Mouse (Mus musculus) forebrain, postnatal 0 days (tissue): Measurements from ENCODE around the gene Slc4a2. TPM values are rescaled to one million over a fixed set of nuclear protein-coding genes. Genes with fewer than 3 reads are reported as not detected.

ENCODE experiments used
- ATAC-seq: fragments of 200-750 bp; cut with Nextera tagmentation; 2 replicates; pipeline ENCODE4 v1.8.0; 2017; ENCODE audit warnings: mild to moderate bottlenecking, moderate library complexity
- DNase-seq: peaks from one replicate; pipeline ENCODE4 v3.0.0-alpha.2; 2015
- H3K27ac ChIP-seq: fragments of 300-500 bp; sonication (generic); 2 replicates; pipeline ENCODE4 v1.5.1; 2014; ENCODE audit warnings: low read depth, mild to moderate bottlenecking, antibody characterized with exemption, low read length, moderate library complexity, mixed read lengths
- H3K27me3 ChIP-seq: fragments of 300-500 bp; sonication (generic); 2 replicates; pipeline ENCODE4 v1.6.1; 2014; ENCODE audit warnings: mild to moderate bottlenecking, low read length, mixed read lengths; ENCODE audit not compliant: insufficient read depth
- H3K36me3 ChIP-seq: fragments of 300-500 bp; sonication (generic); 2 replicates; pipeline ENCODE4 v1.6.1; 2014; ENCODE audit warnings: mild to moderate bottlenecking, moderate library complexity; ENCODE audit not compliant: insufficient read depth
- H3K4me1 ChIP-seq: fragments of 300-500 bp; sonication (generic); 2 replicates; pipeline ENCODE4 v1.6.1; 2014; ENCODE audit warnings: antibody characterized with exemption; ENCODE audit not compliant: insufficient read depth
- H3K4me2 ChIP-seq: fragments of 300-500 bp; sonication (generic); 2 replicates; pipeline ENCODE4 v1.6.1; 2014; ENCODE audit warnings: low read depth, mild to moderate bottlenecking, moderate library complexity
- H3K4me3 ChIP-seq: fragments of 300-500 bp; sonication (generic); 2 replicates; pipeline ENCODE4 v1.5.1; 2014; ENCODE audit warnings: low read depth, low read length, mixed read lengths
- H3K9ac ChIP-seq: fragments of 300-500 bp; sonication (generic); 2 replicates; pipeline ENCODE4 v1.6.1; 2014; ENCODE audit warnings: mild to moderate bottlenecking
- H3K9me3 ChIP-seq: fragments of 300-500 bp; sonication (generic); 2 replicates; pipeline ENCODE4 v1.6.1; 2016; ENCODE audit warnings: low read length
- CTCF ChIP-seq: sonication (generic); IDR thresholded peaks from 2 replicates; pipeline ENCODE4 v1.5.1; 2016; ENCODE audit warnings: antibody characterized with exemption, control low read depth, low read depth
- WGBS: fragments of 180-500 bp; shearing (Covaris S2); extraction: QIAGEN DNeasy Blood & Tissue Kit; methylation state at CpG from one replicate; pipeline ENCODE4 v1.1.7; 2014; 5-methylcytosine and 5-hydroxymethylcytosine counted together
- polyA plus RNA-seq: library from polyadenylated mRNA; unstranded; fragments of >200 nt; fragmentation: Nextera tagmentation; extraction: Ambion mirVana; gene quantifications from 2 replicates; pipeline ENCODE4 v1.2.1, GENCODE M21; 2015
- total RNA-seq: library from RNA; depleted of rRNA; stranded (reverse); fragments of >200 nt; gene quantifications from 2 replicates; pipeline ENCODE4 v1.2.3, GENCODE M21; 2014

Slc4a2 gene
- total and polyA plus RNA-seq, 2 experiments from 2014 or later: 13.9 to 21.4 TPM

DNA sequence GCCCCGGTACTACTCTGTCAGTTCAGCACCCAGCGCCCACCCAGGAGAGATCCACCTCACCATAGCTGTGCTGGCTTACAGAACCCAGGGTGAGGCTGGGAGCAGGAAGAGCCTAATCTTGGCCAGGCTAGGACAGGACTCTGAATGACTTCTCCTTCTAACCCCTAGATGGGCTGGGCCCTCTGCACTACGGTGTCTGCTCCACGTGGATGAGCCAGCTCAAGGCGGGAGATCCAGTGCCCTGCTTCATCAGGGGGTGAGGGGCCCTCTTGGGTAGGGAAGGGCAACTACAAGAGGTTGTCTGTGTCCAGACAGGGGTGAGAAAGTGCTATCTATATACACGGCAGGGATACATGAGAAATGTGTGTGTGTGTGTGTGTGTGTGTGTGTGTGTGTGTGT is 42.2 kb upstream of the Slc4a2 start:
- Histone ChIP-seq H3K4me1 (peaks cover 18% of the 10 kb centered on the region), H3K9ac (no peak overlapping the region), H3K27ac (no peak overlapping the region), H3K4me3 (no peak overlapping the region), H3K27me3 (no peaks in the 10 kb centered on the region), H3K36me3 (no peaks in the 10 kb centered on the region), H3K4me2 (no peak overlapping the region), H3K9me3 (no peaks in the 10 kb centered on the region)
- ATAC-seq (no peak), DNase-seq (no peak)
- WGBS: 76% methylated on average over 6 of the region's 6 CpGs
- no peak for TF ChIP-seq CTCF

GRCm38 (mm10) chr5:24381988-24382387 is 41.6 kb upstream of the Slc4a2 start:
- Histone ChIP-seq H3K27ac (no peak overlapping the region), H3K4me3 (no peak overlapping the region), H3K27me3 (no peaks in the 10 kb centered on the region), H3K4me2 (no peak overlapping the region), H3K36me3 (no peaks in the 10 kb centered on the region), H3K9ac (no peak overlapping the region), H3K9me3 (no peaks in the 10 kb centered on the region), H3K4me1 (peaks cover 18% of the 10 kb centered on the region)
- ATAC-seq: no peak
- WGBS: 36% methylated on average over 2 of the region's 2 CpGs
- TF ChIP-seq CTCF: no peak
- DNase-seq: no peak

DNA sequence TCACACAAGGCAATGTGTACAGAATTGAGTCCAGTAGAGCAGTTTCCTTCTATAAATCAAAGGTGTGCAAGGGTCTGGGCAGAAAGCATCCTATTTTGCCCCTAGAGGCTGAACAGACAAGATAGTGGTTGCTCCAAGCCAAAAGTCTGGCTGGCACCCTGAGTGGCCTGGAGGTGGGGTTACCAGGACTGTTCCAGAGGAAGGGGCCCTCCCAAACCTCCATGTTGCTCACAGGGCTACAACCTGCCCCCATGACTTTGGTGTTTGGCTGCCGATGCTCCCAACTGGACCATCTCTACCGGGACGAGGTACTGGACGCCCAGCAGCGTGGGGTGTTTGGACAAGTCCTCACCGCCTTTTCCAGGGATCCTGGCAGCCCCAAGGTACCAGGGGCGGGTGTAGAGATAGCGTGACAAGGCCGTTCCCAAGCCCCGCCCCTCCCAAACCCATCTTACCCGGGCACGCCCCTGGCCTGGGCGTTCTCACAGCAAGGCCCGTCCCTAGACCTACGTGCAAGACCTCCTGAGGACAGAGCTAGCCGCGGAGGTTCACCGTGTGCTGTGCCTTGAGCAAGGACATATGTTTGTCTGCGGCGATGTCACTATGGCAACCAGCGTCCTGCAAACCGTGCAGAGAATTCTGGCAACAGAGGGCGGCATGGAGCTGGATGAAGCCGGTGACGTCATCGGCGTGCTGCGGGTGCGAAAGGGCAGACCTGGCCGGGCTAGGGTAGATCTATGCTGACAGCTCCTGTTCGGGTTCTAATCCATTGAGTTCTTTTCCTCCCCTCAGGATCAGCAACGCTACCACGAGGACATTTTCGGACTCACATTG is 40.4 kb upstream of the Slc4a2 start:
- Histone ChIP-seq H3K4me3 (peak overlapping the region; percentile 45), H3K27ac (peak overlapping the region; percentile 76), H3K4me1 (peaks cover 26% of the 10 kb centered on the region), H3K9me3 (no peaks in the 10 kb centered on the region), H3K27me3 (no peaks in the 10 kb centered on the region), H3K36me3 (no peaks in the 10 kb centered on the region), H3K9ac (peak overlapping the region; percentile 67), H3K4me2 (peak overlapping the region; percentile 61)
- peak; percentile 79 for TF ChIP-seq CTCF
- ATAC-seq (peak; percentile 80), DNase-seq (peak; percentile 95)
- under 1% methylated on average over 34 of the region's 34 CpGs for WGBS

DNA sequence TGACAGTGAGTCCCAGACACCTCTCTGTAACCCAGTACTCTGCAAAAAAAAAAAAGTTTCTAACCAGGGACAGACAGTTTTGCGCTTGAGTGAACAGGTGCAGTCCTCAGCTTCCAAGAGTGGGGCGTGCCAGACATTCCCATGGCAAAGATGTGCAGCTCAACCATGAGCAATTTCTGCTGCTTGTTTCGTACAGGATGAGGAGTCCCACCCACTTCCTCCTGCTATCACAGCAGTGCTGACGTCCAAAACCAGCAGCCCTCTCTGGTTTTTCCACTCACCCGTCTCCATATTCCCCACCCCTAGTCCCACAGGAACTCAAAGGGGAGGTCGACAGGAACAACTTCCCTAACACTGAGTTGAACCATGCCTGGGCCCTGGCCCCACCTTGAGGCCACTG is 39.2 kb upstream of the Slc4a2 start:
- H3K4me2 ChIP-seq: peak overlapping the region; percentile 61
- H3K36me3 ChIP-seq: no peaks in the 10 kb centered on the region
- peaks cover 28% of the 10 kb centered on the region for H3K4me1 ChIP-seq
- 0 out of 2 replicates have a peak, but pooled peaks cover 4% of the 10 kb centered on the region for H3K27me3 ChIP-seq
- DNase-seq: peak; percentile 4
- no peak for ATAC-seq
- WGBS: 62% methylated on average over 6 of the region's 6 CpGs
- H3K9me3 ChIP-seq: no peaks in the 10 kb centered on the region
- no peak overlapping the region for H3K9ac ChIP-seq
- no peak for TF ChIP-seq CTCF
- no peak overlapping the region for H3K27ac ChIP-seq
- no peak overlapping the region for H3K4me3 ChIP-seq

- Histone ChIP-seq H3K27ac (no peak overlapping the region), H3K4me1 (peaks cover 28% of the 10 kb centered on the region), H3K9me3 (no peaks in the 10 kb centered on the region), H3K36me3 (no peaks in the 10 kb centered on the region), H3K4me2 (no peak overlapping the region), H3K4me3 (no peak overlapping the region), H3K9ac (no peak overlapping the region), H3K27me3 (0 out of 2 replicates have a peak, but pooled peaks cover 7% of the 10 kb centered on the region)
- WGBS: 92% methylated on average over 5 of the region's 5 CpGs
- ATAC-seq (no peak), DNase-seq (no peak)
- TF ChIP-seq CTCF: no peak
These were observed 38.3 kb upstream of the Slc4a2 start for GRCm38 (mm10) chr5:24385374-24385773.

GRCm38 (mm10) chr5:24385887-24386550 is 37.6 kb upstream of the Slc4a2 start:
- no peak for ATAC-seq
- H3K4me3 ChIP-seq: no peak overlapping the region
- H3K27me3 ChIP-seq: 0 out of 2 replicates have a peak, but pooled peaks cover 7% of the 10 kb centered on the region
- DNase-seq: no peak
- H3K36me3 ChIP-seq: no peaks in the 10 kb centered on the region
- H3K9me3 ChIP-seq: no peaks in the 10 kb centered on the region
- H3K9ac ChIP-seq: no peak overlapping the region
- H3K27ac ChIP-seq: no peak overlapping the region
- 83% methylated on average over 10 of the region's 10 CpGs for WGBS
- TF ChIP-seq CTCF: no peak
- H3K4me1 ChIP-seq: peaks cover 28% of the 10 kb centered on the region
- no peak overlapping the region for H3K4me2 ChIP-seq
